Mouse (Mus musculus) MEL (cell line): ENCODE results near the gene Sfxn1. TPM values are rescaled to one million over a fixed set of nuclear protein-coding genes. Genes with fewer than 3 reads are reported as not detected.

Experiments
- DNase-seq: peaks from one replicate; pipeline ENCODE4 v3.0.0; 2011; ENCODE audit warnings: low read depth, low spot score
- H3K27ac ChIP-seq: 2 replicates; pipeline ENCODE4 v1.5.1; 2012; ENCODE audit warnings: low read depth, mild to moderate bottlenecking, control low read depth, low read length, moderate library complexity; ENCODE audit not compliant: control insufficient read depth
- H3K27me3 ChIP-seq, 2 experiments: fragments of 150-350 bp in 1 of 2; sonication (generic) in 1 of 2; 2 replicates each; pipeline ENCODE4 v1.6.1; 2012; ENCODE audit warnings: low read length in 2 of 2, mild to moderate bottlenecking in 2 of 2, improper control_type of control experiment in 1 of 2, moderate library complexity in 1 of 2; ENCODE audit not compliant: insufficient read depth in 2 of 2, control insufficient read depth in 1 of 2
- H3K36me3 ChIP-seq, 2 experiments: 2 replicates each; pipeline ENCODE4 v1.6.1; 2012 to 2014; ENCODE audit warnings: low read length in 2 of 2, improper control_type of control experiment in 1 of 2, inconsistent platforms in 1 of 2, mild to moderate bottlenecking in 1 of 2; ENCODE audit not compliant: insufficient read depth in 2 of 2, control insufficient read depth in 1 of 2
- H3K4me1 ChIP-seq, 2 experiments: fragments of 150-350 bp in 1 of 2; sonication (generic) in 1 of 2; 2 replicates each; pipeline ENCODE4 v1.6.1; 2012; ENCODE audit warnings: low read length in 2 of 2, improper control_type of control experiment in 1 of 2, mild to moderate bottlenecking in 1 of 2; ENCODE audit not compliant: insufficient read depth in 2 of 2, control insufficient read depth in 1 of 2
- H3K4me3 ChIP-seq, 2 experiments: fragments of 150-350 bp in 1 of 2; sonication (generic) in 1 of 2; 2 replicates each; pipeline ENCODE4 v1.5.1; 2012; ENCODE audit warnings: low read depth in 2 of 2, low read length in 2 of 2, mild to moderate bottlenecking in 2 of 2, moderate library complexity in 2 of 2, control low read depth in 1 of 2, improper control_type of control experiment in 1 of 2; ENCODE audit not compliant: control insufficient read depth in 1 of 2, insufficient read depth in 1 of 2
- H3K79me2 ChIP-seq: 2 replicates; pipeline ENCODE4 v1.6.1; 2012; ENCODE audit warnings: mild to moderate bottlenecking, low read length, moderate library complexity; ENCODE audit not compliant: control insufficient read depth, poor library complexity, insufficient read depth
- H3K9ac ChIP-seq: 2 replicates; pipeline ENCODE4 v1.6.1; 2012; ENCODE audit warnings: low read depth, mild to moderate bottlenecking, control low read depth, low read length, moderate library complexity; ENCODE audit not compliant: control insufficient read depth, poor library complexity, severe bottlenecking
- H3K9me3 ChIP-seq: fragments of 150-350 bp; sonication (generic); replicated peaks from 2 replicates; pipeline ENCODE4 v1.6.1; 2012; ENCODE audit warnings: mild to moderate bottlenecking, low read length, improper control_type of control experiment, moderate library complexity; ENCODE audit not compliant: insufficient read depth
- BHLHE40 ChIP-seq: IDR thresholded peaks from 2 replicates; pipeline ENCODE4 v1.6.1; 2012; ENCODE audit warnings: low read depth, mild to moderate bottlenecking, inconsistent platforms, low read length, improper control_type of control experiment, borderline replicate concordance
- CHD1 ChIP-seq: IDR thresholded peaks from 2 replicates; pipeline ENCODE4 v1.6.1; 2012; ENCODE audit warnings: low read depth, mild to moderate bottlenecking, inconsistent platforms, low read length, improper control_type of control experiment
- CTCF ChIP-seq, 3 experiments: IDR thresholded peaks in 2 of 3; conservative IDR thresholded peaks in 1 of 3; 2 replicates each; pipeline ENCODE4 v1.5.1; 2011 to 2012; ENCODE audit warnings: low read length in 3 of 3, low read depth in 2 of 3, mild to moderate bottlenecking in 2 of 3, improper control_type of control experiment in 1 of 3, inconsistent platforms in 1 of 3, mixed read lengths in 1 of 3, moderate library complexity in 1 of 3; ENCODE audit not compliant: control insufficient read depth in 1 of 3, insufficient read depth in 1 of 3, poor library complexity in 1 of 3, severe bottlenecking in 1 of 3
- E2F4 ChIP-seq: IDR thresholded peaks from 2 replicates; pipeline ENCODE4 v1.6.1; 2011; ENCODE audit warnings: low read depth, low read length, improper control_type of control experiment, borderline replicate concordance
- EP300 ChIP-seq, 2 experiments: IDR thresholded peaks; 2 replicates each; pipeline ENCODE4 v1.6.1; 2011; ENCODE audit warnings: improper control_type of control experiment in 2 of 2, low read length in 2 of 2, low read depth in 1 of 2, mild to moderate bottlenecking in 1 of 2
- ETS1 ChIP-seq: IDR thresholded peaks from 2 replicates; pipeline ENCODE4 v1.6.1; 2012; ENCODE audit warnings: low read depth, mild to moderate bottlenecking, inconsistent platforms, low read length, improper control_type of control experiment, moderate library complexity
- GABPA ChIP-seq: IDR thresholded peaks from 2 replicates; pipeline ENCODE4 v1.6.1; 2012; ENCODE audit warnings: low read depth, mild to moderate bottlenecking, inconsistent platforms, low read length, improper control_type of control experiment, moderate library complexity
- MAFK ChIP-seq: IDR thresholded peaks from 2 replicates; pipeline ENCODE4 v1.6.1; 2011; ENCODE audit warnings: low read depth, mild to moderate bottlenecking, low read length, improper control_type of control experiment, borderline replicate concordance
- MAX ChIP-seq: IDR thresholded peaks from 2 replicates; pipeline ENCODE4 v1.6.1; 2011; ENCODE audit warnings: low read length, improper control_type of control experiment
- MEF2A ChIP-seq: IDR thresholded peaks from 2 replicates; pipeline ENCODE4 v1.6.1; 2014; ENCODE audit warnings: low read depth, mild to moderate bottlenecking, inconsistent platforms, low read length, improper control_type of control experiment; ENCODE audit not compliant: poor library complexity, insufficient replicate concordance, severe bottlenecking; ENCODE audit errors: extremely low read depth
- MXI1 ChIP-seq: IDR thresholded peaks from 2 replicates; pipeline ENCODE4 v1.6.1; 2011; ENCODE audit warnings: mild to moderate bottlenecking, low read depth, low read length, improper control_type of control experiment
- MYB ChIP-seq: IDR thresholded peaks from 2 replicates; pipeline ENCODE4 v1.6.1; 2011; ENCODE audit warnings: mild to moderate bottlenecking, low read depth, low read length, improper control_type of control experiment
- NELFE ChIP-seq: IDR thresholded peaks from 2 replicates; pipeline ENCODE4 v1.6.1; 2011; ENCODE audit warnings: low read depth, low read length, improper control_type of control experiment
- NRF1 ChIP-seq: IDR thresholded peaks from 2 replicates; pipeline ENCODE4 v1.6.1; 2014; ENCODE audit warnings: low read depth, mild to moderate bottlenecking, inconsistent platforms, low read length, improper control_type of control experiment, moderate library complexity; ENCODE audit not compliant: poor library complexity, insufficient read depth, severe bottlenecking
- POLR2A ChIP-seq, 2 experiments: IDR thresholded peaks; 2 replicates each; pipeline ENCODE4 v1.6.1; 2011 to 2012; ENCODE audit warnings: low read length in 2 of 2, mild to moderate bottlenecking in 2 of 2, control low read depth in 1 of 2, improper control_type of control experiment in 1 of 2, low read depth in 1 of 2, moderate library complexity in 1 of 2; ENCODE audit not compliant: control insufficient read depth in 1 of 2, insufficient read depth in 1 of 2, poor library complexity in 1 of 2
- POLR2AphosphoS2 ChIP-seq: IDR thresholded peaks from 2 replicates; pipeline ENCODE4 v1.6.1; 2011; ENCODE audit warnings: low read length, improper control_type of control experiment
- RAD21 ChIP-seq: IDR thresholded peaks from 2 replicates; pipeline ENCODE4 v1.6.1; 2011; ENCODE audit warnings: mild to moderate bottlenecking, low read depth, low read length, improper control_type of control experiment
- SIN3A ChIP-seq: IDR thresholded peaks from 2 replicates; pipeline ENCODE4 v1.6.1; 2012; ENCODE audit warnings: low read length, improper control_type of control experiment, inconsistent platforms
- SMC3 ChIP-seq: IDR thresholded peaks from 2 replicates; pipeline ENCODE4 v1.6.1; 2011; ENCODE audit warnings: low read depth, low read length, improper control_type of control experiment
- TBP ChIP-seq: IDR thresholded peaks from 2 replicates; pipeline ENCODE4 v1.8.0; 2011; ENCODE audit warnings: low read depth, low read length, improper control_type of control experiment
- TCF12 ChIP-seq: IDR thresholded peaks from 2 replicates; pipeline ENCODE4 v1.6.1; 2014; ENCODE audit warnings: low read depth, mild to moderate bottlenecking, inconsistent platforms, low read length, improper control_type of control experiment, moderate library complexity
- UBTF ChIP-seq: IDR thresholded peaks from 2 replicates; pipeline ENCODE4 v1.6.1; 2012; ENCODE audit warnings: low read depth, mild to moderate bottlenecking, inconsistent platforms, low read length, improper control_type of control experiment, moderate library complexity, borderline replicate concordance; ENCODE audit not compliant: insufficient read depth
- USF1 ChIP-seq: IDR thresholded peaks from 2 replicates; pipeline ENCODE4 v1.6.1; 2014; ENCODE audit warnings: low read depth, mild to moderate bottlenecking, inconsistent platforms, low read length, improper control_type of control experiment, moderate library complexity
- ZC3H11A ChIP-seq: IDR thresholded peaks from 2 replicates; pipeline ENCODE4 v1.6.1; 2012; ENCODE audit warnings: low read depth, mild to moderate bottlenecking, inconsistent platforms, low read length, improper control_type of control experiment
- ZKSCAN1 ChIP-seq: IDR thresholded peaks from 2 replicates; pipeline ENCODE4 v1.6.1; 2012; ENCODE audit warnings: low read depth, mild to moderate bottlenecking, inconsistent platforms, low read length, improper control_type of control experiment, moderate library complexity
- ZNF384 ChIP-seq: IDR thresholded peaks from 2 replicates; pipeline ENCODE4 v1.6.1; 2012; ENCODE audit warnings: low read depth, mild to moderate bottlenecking, inconsistent platforms, low read length, improper control_type of control experiment
- polyA plus RNA-seq, 2 experiments: library from polyadenylated mRNA; stranded (reverse) in 1 of 2; unstranded in 1 of 2; fragments of >175 nt in 1 of 2; fragments of >200 nt in 1 of 2; gene quantifications; 2 replicates each; pipeline versions ENCODE4 v1.2.1 to v1.2.4; 2012; ENCODE audit warnings: low replicate concordance in 2 of 2, low read depth in 1 of 2; ENCODE audit not compliant: insufficient read length in 2 of 2, insufficient read depth in 1 of 2, missing spikeins in 1 of 2
- total RNA-seq: library from RNA; depleted of rRNA; stranded (reverse); fragments of 300-350 nt; gene quantifications from 2 replicates; pipeline ENCODE4 v1.2.3, GENCODE M21; 2012

Gene Sfxn1
- total and polyA plus RNA-seq, 3 experiments, result 42.8 to 74.6 TPM; not detected in 1

DNA sequence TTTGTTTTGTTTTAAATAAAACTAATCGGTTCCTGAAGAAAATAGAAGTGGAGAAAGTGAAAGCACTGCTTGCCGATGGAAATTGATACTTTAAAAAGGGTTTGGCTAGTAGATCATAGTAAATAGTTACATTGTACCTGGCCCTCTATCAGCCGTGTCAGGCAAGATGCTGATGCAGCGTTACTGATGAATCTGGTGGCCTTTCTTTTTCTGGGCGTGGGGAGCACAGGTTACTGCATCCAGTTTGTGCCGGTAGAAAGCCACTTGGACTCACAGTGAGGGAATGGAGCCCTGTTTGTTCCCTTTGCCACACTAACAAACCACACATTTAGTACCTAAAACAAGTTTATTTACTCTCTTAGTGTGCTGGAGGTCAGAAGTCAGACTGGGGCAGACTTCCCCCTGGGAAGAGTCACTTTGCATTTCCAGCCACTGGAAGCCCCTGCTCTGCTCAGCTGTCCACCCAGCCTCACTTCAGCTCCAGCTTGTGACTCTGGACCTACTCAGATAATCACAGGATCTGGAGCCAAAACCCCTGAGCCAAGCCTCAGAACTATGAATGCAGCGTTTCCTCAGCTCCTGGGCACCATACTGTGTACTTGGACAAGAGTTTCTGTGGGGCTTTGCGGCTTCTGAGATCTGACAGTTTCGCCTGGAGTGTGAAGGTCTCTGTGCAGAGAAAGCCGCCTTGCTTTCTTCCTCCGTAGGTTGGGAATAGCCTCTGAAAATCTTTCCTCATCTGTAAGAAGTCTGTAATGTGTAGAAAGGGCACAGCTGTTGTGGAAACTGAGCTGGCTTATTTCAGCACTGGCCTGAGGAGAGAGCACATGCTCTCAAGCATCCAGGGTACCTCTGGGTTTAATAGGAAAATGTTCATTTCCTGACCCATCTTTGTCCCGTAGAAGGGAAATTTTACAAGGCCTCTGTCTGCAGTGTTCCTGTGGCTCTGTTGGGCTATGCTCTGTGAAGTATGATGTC, 8.4 kb downstream of the Sfxn1 start:
- H3K27ac ChIP-seq, result no peak overlapping the region
- peaks cover 12 to 32% of the 10 kb centered on the region in 2 experiments for H3K36me3 ChIP-seq
- peak; percentile 38 for DNase-seq

GRCm38 (mm10) chr13:54080785-54081184, 9.1 kb downstream of the Sfxn1 start:
- Histone ChIP-seq H3K9ac (no peak overlapping the region), H3K27ac (peak overlapping the region; percentile 42; the same call in 1 of the 2 replicates), H3K4me3 (no peak overlapping the region), H3K27me3 (no peaks in the 10 kb centered on the region), H3K9me3 (no peaks in the 10 kb centered on the region), H3K79me2 (peaks cover 62% of the 10 kb centered on the region)
- no peak for TF ChIP-seq BHLHE40
- TF ChIP-seq GABPA, result no peak
- no peak for TF ChIP-seq CTCF (IDR thresholded peaks at IDR 0.05 in 2 of 3, conservative IDR thresholded peaks at IDR 0.05 in 1 of 3; ENCODE audit: control insufficient read depth in 1 of 3, insufficient read depth in 1 of 3, low read depth in 2 of 3, low read length in 3 of 3, poor library complexity in 1 of 3, severe bottlenecking in 1 of 3)
- no peak for TF ChIP-seq NRF1
- no peak for TF ChIP-seq MAX
- no peak for TF ChIP-seq TBP
- TF ChIP-seq POLR2AphosphoS2, result no peak
- no peak for TF ChIP-seq POLR2A (IDR thresholded peaks at IDR 0.05; ENCODE audit: control insufficient read depth in 1 of 2, insufficient read depth in 1 of 2, low read depth in 1 of 2, low read length in 2 of 2, poor library complexity in 1 of 2)
- TF ChIP-seq TCF12, result no peak
- TF ChIP-seq MAFK, result no peak
- no peak for TF ChIP-seq CHD1
- TF ChIP-seq MEF2A, result no peak
- TF ChIP-seq E2F4, result no peak
- TF ChIP-seq UBTF, result no peak
- TF ChIP-seq SIN3A, result no peak
- TF ChIP-seq USF1, result peak; percentile 70
- no peak for TF ChIP-seq NELFE
- TF ChIP-seq EP300 (IDR thresholded peaks at IDR 0.05; ENCODE audit: low read depth in 1 of 2, low read length in 2 of 2), result peak in 1 of 2 experiments; percentile 5; a peak in 1 of 4 replicates
- peak; percentile 65 for TF ChIP-seq ZNF384
- TF ChIP-seq MYB, result no peak
- TF ChIP-seq ETS1, result peak; percentile 35; the same call in 1 of the 2 replicates
- no peak for TF ChIP-seq SMC3
- TF ChIP-seq ZC3H11A, result no peak
- no peak for TF ChIP-seq RAD21
- TF ChIP-seq ZKSCAN1, result no peak
- TF ChIP-seq, all 39 proteins: peak for 4
- peaks cover 12 to 32% of the 10 kb centered on the region in 2 experiments for H3K36me3 ChIP-seq
- peak; percentile 28 for DNase-seq
- peaks cover 13 to 32% of the 10 kb centered on the region in 2 experiments for H3K4me1 ChIP-seq

More for the DNA sequence above, 8.4 kb downstream of the Sfxn1 start:
- Histone ChIP-seq H3K4me1 (peaks cover 13 to 36% of the 10 kb centered on the region in 2 experiments), H3K79me2 (peaks cover 69% of the 10 kb centered on the region), H3K9ac (no peak overlapping the region), H3K27me3 (no peaks in the 10 kb centered on the region), H3K4me3 (no peak overlapping the region), H3K9me3 (no peaks in the 10 kb centered on the region)
- TF ChIP-seq CTCF (IDR thresholded peaks at IDR 0.05 in 2 of 3, conservative IDR thresholded peaks at IDR 0.05 in 1 of 3; ENCODE audit: control insufficient read depth in 1 of 3, insufficient read depth in 1 of 3, low read depth in 2 of 3, low read length in 3 of 3, poor library complexity in 1 of 3, severe bottlenecking in 1 of 3), result no peak
- no peak for TF ChIP-seq MEF2A
- TF ChIP-seq MXI1, result peak; percentile 25; the same call in 1 of the 2 replicates
- TF ChIP-seq POLR2AphosphoS2, result no peak
- TF ChIP-seq E2F4, result no peak
